Mouse (Mus musculus) G1E (cell line): ENCODE measurements around the gene Rassf10.

ENCODE experiments used
- CTCF ChIP-seq: IDR thresholded peaks from 2 replicates; pipeline ENCODE4 v1.5.1; 2012; ENCODE audit warnings: low read depth, low read length, inconsistent platforms, mixed read lengths
- TAL1 ChIP-seq: conservative IDR thresholded peaks from 2 replicates; pipeline ENCODE4 v1.6.1; 2012; ENCODE audit warnings: low read depth, low read length, inconsistent platforms, mixed read lengths

DNA sequence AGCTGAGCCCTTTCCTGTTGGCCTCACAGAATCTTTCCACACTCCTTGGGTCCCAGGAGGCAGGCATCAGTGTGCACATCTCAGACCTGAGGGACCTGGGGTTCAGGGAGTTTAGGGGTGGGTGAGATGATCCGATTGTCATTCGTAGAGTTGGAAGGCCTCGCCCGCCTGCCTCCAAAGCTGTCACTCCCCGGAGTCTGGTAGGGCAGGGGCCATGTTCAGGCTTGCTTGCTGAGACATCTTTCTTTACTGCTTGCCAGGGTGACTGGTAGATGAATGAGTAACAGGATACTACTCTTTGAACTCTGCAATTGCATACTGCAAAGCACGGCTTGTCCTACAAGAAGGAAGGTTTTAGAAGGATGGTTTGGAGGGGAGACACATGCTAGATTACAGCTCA is 52.0 kb downstream of the Rassf10 start:
- TF ChIP-seq CTCF (no peak), TAL1 (no peak)
